Mouse (Mus musculus) monocyte, adult 5-6 weeks (primary cell): Measurements from ENCODE around the gene Cbx2. TPM values are rescaled to one million over a fixed set of nuclear protein-coding genes. Genes with fewer than 3 reads are reported as not detected.

Experiments
- ATAC-seq: fragments of 153-309, 156-312 bp; replicated peaks from 2 replicates; pipeline ENCODE4 v1.8.0; 2017; ENCODE audit warnings: mild to moderate bottlenecking; ENCODE audit not compliant: low TSS enrichment, insufficient number of reproducible peaks, severe bottlenecking, poor library complexity, low FRiP score
- total RNA-seq: library from RNA; stranded (forward); fragments of 200-1000, 200-491, 200-594 nt; gene quantifications from 3 replicates; pipeline ENCODE4 v1.2.3, GENCODE M21; 2017

The Cbx2 gene
- total RNA-seq, 1 experiment from 2014 or later, result 2.2 TPM

GRCm38 (mm10) chr11:119039732-119040512 is 17.2 kb downstream of the Cbx2 start:
- no peak for ATAC-seq

GRCm38 (mm10) chr11:119040600-119041324 is 18.0 kb downstream of the Cbx2 start, which contains the start of gene Cbx8:
Gene Cbx8 (minus strand): TSS chr11:119040969.
- peak; percentile 91 for ATAC-seq

- no peak for ATAC-seq
These were observed 18.6 kb downstream of the Cbx2 start for GRCm38 (mm10) chr11:119041325-119041716.

- no peak for ATAC-seq
These were observed 19.1 kb downstream of the Cbx2 start for GRCm38 (mm10) chr11:119041750-119042465.

- no peak for ATAC-seq
These were observed 19.9 kb downstream of the Cbx2 start for GRCm38 (mm10) chr11:119042466-119043272.

- no peak for ATAC-seq
These were observed 20.4 kb downstream of the Cbx2 start for GRCm38 (mm10) chr11:119043273-119043540.

- no peak for ATAC-seq
These were observed 21.2 kb downstream of the Cbx2 start for GRCm38 (mm10) chr11:119043761-119044550.

- ATAC-seq, result no peak
These were observed 22.0 kb downstream of the Cbx2 start for GRCm38 (mm10) chr11:119044551-119045337.

- no peak for ATAC-seq
These were observed 24.0 kb downstream of the Cbx2 start for GRCm38 (mm10) chr11:119046601-119047245.

GRCm38 (mm10) chr11:119047261-119048132 is 24.7 kb downstream of the Cbx2 start:
- no peak for ATAC-seq

- no peak for ATAC-seq
These were observed 25.4 kb downstream of the Cbx2 start for GRCm38 (mm10) chr11:119048133-119048510.

- no peak for ATAC-seq
These were observed 27.6 kb downstream of the Cbx2 start for GRCm38 (mm10) chr11:119050361-119050760.

- ATAC-seq, result no peak
These were observed 28.7 kb downstream of the Cbx2 start for GRCm38 (mm10) chr11:119051426-119051825.

GRCm38 (mm10) chr11:119051927-119052660 is 29.3 kb downstream of the Cbx2 start:
- ATAC-seq, result no peak

- no peak for ATAC-seq
These were observed 30.0 kb downstream of the Cbx2 start for GRCm38 (mm10) chr11:119052661-119053256.
